Mouse (Mus musculus) ovary, postnatal 36 days (tissue): ENCODE data around the gene Adipor2.
A peak's percentile ranks its signal among the peaks of the same experiment; 100 is the strongest.

Experiments
- DNase-seq: peaks from one replicate; pipeline ENCODE4 v3.0.0; 2022; ENCODE audit warnings: low spot score, mixed read lengths

Gene Adipor2

GRCm38 (mm10) chr6:119348234-119348633 is 69.3 kb downstream of the Adipor2 start:
- DNase-seq = peak; percentile 66

GRCm38 (mm10) chr6:119347813-119348212 is 69.7 kb downstream of the Adipor2 start:
- DNase-seq = no peak

- DNase-seq = no peak
Observed at GRCm38 (mm10) chr6:119346257-119346656, 71.2 kb downstream of the Adipor2 start.

- DNase-seq = no peak
Observed at GRCm38 (mm10) chr6:119341409-119341808, 76.1 kb downstream of the Adipor2 start.

- DNase-seq = no peak
Observed at GRCm38 (mm10) chr6:119338121-119338912, 79.2 kb downstream of the Adipor2 start.

- no peak for DNase-seq
Observed at GRCm38 (mm10) chr6:119337287-119337686, 80.2 kb downstream of the Adipor2 start.

GRCm38 (mm10) chr6:119336124-119336523 is 81.4 kb downstream of the Adipor2 start:
- DNase-seq = no peak

- no peak for DNase-seq
Observed at GRCm38 (mm10) chr6:119333831-119334230, 83.7 kb downstream of the Adipor2 start.

- no peak for DNase-seq
Observed at GRCm38 (mm10) chr6:119333202-119333601, 84.3 kb downstream of the Adipor2 start.

- no peak for DNase-seq
Observed at GRCm38 (mm10) chr6:119332111-119332510, 85.4 kb downstream of the Adipor2 start.

GRCm38 (mm10) chr6:119330506-119330905 is 87.0 kb downstream of the Adipor2 start, which contains the start of gene Lrtm2:
Lrtm2 (minus strand) TSS chr6:119330766.
- DNase-seq = no peak

GRCm38 (mm10) chr6:119329936-119330335 is 87.6 kb downstream of the Adipor2 start:
- DNase-seq = no peak

- DNase-seq = no peak
Observed at GRCm38 (mm10) chr6:119329215-119329714, 88.2 kb downstream of the Adipor2 start.

GRCm38 (mm10) chr6:119328521-119329115 is 88.9 kb downstream of the Adipor2 start:
- no peak for DNase-seq

- no peak for DNase-seq
Observed at GRCm38 (mm10) chr6:119326541-119326940, 91.0 kb downstream of the Adipor2 start.

- no peak for DNase-seq
Observed at GRCm38 (mm10) chr6:119325978-119326377, 91.5 kb downstream of the Adipor2 start.

GRCm38 (mm10) chr6:119324776-119325175 is 92.7 kb downstream of the Adipor2 start:
- DNase-seq = no peak

- no peak for DNase-seq
Observed at GRCm38 (mm10) chr6:119321752-119322151, 95.8 kb downstream of the Adipor2 start.

- peak; percentile 57 for DNase-seq
Observed at GRCm38 (mm10) chr6:119320481-119320880, 97.0 kb downstream of the Adipor2 start.

GRCm38 (mm10) chr6:119319358-119319757 is 98.1 kb downstream of the Adipor2 start:
- DNase-seq = no peak

- no peak for DNase-seq
Observed at GRCm38 (mm10) chr6:119318732-119319131, 98.8 kb downstream of the Adipor2 start.

- no peak for DNase-seq
Observed at GRCm38 (mm10) chr6:119314751-119315476, 102.6 kb downstream of the Adipor2 start.
